Mouse (Mus musculus) heart, adult 2 months (tissue): ENCODE data around the gene Supv3l1.

Source experiments
- CTCF ChIP-seq: fragments of 200-600 bp; IDR thresholded peaks from 2 replicates; pipeline ENCODE4 v1.8.1; 2022; ENCODE audit warnings: antibody characterized with exemption, mild to moderate bottlenecking, moderate library complexity
- EP300 ChIP-seq: fragments of 200-500 bp; IDR thresholded peaks from 2 replicates; pipeline ENCODE4 v1.6.1; 2011; ENCODE audit warnings: low read depth, low read length, control low read depth; ENCODE audit not compliant: insufficient read depth
- POLR2A ChIP-seq: fragments of 200-500 bp; IDR thresholded peaks from 2 replicates; pipeline ENCODE4 v1.6.1; 2011; ENCODE audit warnings: mild to moderate bottlenecking, low read depth, low read length, control low read depth; ENCODE audit not compliant: insufficient read depth

DNA sequence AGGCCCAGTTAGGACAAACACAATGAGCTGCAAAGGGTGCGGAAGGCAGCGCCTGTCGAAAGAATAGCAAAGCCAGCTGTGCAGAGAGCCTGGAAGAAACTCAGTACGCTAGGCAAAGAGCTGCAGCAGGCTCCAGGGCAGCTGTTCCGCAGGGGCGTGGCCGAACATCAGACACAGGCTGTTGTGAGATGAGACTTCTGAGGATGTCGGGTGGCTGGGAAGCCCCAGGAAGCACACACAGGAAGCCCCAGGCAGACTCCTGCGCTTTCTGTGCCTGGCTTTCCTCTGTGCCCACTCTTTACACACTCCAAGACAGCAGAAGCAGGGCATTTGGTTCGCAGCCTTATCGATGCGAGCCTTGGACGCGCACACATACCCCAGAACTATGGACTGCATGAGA is 44.6 kb downstream of the Supv3l1 start:
- TF ChIP-seq POLR2A (no peak), CTCF (no peak), EP300 (no peak)
